Mouse (Mus musculus): Measurements from ENCODE around the gene Aqp1.

- TF ChIP-seq CTCF (conservative IDR thresholded peaks at IDR 0.05; ENCODE audit: insufficient read depth, insufficient read length, low read depth, low read length) = no peak
- no peak for TF ChIP-seq POLR2A (IDR thresholded peaks at IDR 0.05; ENCODE audit: low read depth, low read length)
These were observed 11.7 kb downstream of the Aqp1 start for GRCm38 (mm10) chr6:55347711-55348571.
